Mouse (Mus musculus) left cerebral cortex, postnatal 10 days (tissue): ENCODE data around the gene Mfsd4a. TPM values are rescaled to one million over a fixed set of nuclear protein-coding genes. Genes with fewer than 3 reads are reported as not detected.

Source experiments
- DNase-seq, 2 experiments: peaks; one replicate each; pipeline ENCODE4 v3.0.0; 2021 to 2022; ENCODE audit warnings: low spot score in 2 of 2, mixed read lengths in 1 of 2; ENCODE audit errors: extremely low spot score in 1 of 2
- intact Hi-C: fragments of 180-260 bp; cut with DNase I; formaldehyde crosslinking; loops from one replicate; pipeline ENCODE4 v1.15.1; 2025
- total RNA-seq, 2 experiments: library from RNA; stranded (reverse); gene quantifications; 2 replicates each; pipeline ENCODE4 v1.2.3; 2021

Gene Mfsd4a
- total RNA-seq, 2 experiments from 2014 or later: 65.1 to 74.0 TPM

DNA sequence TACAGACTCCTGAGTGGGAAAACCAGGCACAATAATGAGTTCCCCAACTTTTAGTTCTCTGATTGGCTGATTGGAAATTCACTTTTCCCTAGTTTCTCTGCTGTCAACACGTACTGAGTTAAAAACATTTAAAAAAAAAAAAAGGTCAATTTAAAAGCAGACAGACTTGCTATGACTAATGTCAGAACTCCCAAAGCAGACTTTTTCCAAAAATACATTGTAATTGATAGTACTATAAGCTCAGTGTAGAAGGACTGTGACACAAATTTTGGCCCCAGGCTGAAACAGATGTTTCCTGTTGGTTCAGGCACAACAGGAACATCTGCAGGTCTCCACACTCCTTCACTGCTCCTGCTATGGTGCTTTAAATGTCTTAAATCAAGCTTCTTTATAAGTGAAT lies 64.0 kb downstream of the Mfsd4a start:
- intact Hi-C loops: no loop called here

DNA sequence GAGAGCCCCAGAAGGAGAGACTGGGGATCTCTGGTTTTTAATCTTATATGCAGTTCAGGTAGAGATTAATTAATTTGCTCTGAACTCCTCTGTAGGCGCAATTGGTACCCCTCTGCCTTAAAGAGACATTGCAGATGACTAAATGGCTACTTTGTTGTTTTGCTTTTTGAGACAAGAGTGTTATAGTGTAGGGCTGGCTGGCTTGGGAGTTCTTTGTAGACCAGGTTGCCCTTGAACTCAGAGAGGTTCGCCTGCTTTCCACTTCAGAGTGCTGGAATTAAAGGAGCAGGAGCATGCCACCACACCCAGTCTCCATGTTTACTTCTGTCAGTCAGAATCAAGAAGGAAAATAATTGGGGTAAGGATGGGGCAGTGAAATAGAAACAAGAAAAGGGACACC lies 64.8 kb downstream of the Mfsd4a start:
- DNase-seq: no peak
- intact Hi-C loops: no loop called here

More for the DNA sequence above, 64.0 kb downstream of the Mfsd4a start:
- DNase-seq: peak in 1 of 2 experiments; percentile 36

- DNase-seq: no peak
- intact Hi-C loops: no loop called here
These were observed 66.0 kb downstream of the Mfsd4a start for GRCm38 (mm10) chr1:132001880-132002330.

DNA sequence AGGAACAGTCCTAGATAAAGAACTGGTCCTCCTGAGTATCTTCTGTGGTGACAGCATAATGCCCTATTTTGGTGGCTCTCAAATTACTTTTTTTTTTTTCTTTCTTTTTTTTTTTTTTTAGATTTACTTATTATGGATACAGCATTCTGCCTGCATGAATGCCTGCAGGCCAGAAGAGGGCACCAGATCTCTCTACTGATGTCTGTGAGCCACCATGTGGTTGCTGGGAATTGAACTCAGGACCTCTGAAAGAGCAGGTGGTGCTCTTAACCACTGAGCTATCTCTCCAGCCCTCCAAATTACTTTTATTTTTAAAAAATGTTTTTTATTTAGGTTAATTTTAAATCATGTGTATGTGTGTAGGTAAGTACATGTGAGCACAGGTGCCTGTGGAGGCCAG lies 67.4 kb downstream of the Mfsd4a start:
- DNase-seq: no peak
- intact Hi-C loops: no loop called here

DNA sequence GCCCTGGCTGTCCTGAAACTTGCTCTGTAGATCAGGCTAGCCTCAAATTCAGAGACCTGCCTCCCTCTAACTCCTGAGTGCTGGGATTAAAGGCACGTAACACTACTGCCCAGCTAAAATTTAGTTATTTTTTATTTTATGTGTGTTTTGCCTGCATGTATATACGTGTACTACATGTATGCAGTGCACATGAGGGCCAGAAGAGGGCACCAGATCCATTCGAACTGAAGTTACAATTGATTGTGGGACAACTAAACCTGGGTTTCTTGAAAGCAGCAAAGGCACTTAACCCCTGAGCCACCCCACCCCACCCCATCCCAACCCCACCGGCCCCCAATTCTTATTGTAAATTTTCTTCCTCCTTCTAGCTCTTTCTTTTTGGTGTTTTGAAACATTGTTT lies 72.8 kb downstream of the Mfsd4a start:
- DNase-seq: peak; percentile 55 to 61
- intact Hi-C loops: loop anchor here (5.0 to 10.0 kb wide), 2 partner anchors 50 to 122 kb away; no protein-coding TSS in a partner anchor

GRCm38 (mm10) chr1:131993169-131994040 lies 74.5 kb downstream of the Mfsd4a start:
- intact Hi-C loops: loop anchor here (10.0 kb wide), 1 partner anchor 51 kb away; no protein-coding TSS in a partner anchor
- DNase-seq: no peak

DNA sequence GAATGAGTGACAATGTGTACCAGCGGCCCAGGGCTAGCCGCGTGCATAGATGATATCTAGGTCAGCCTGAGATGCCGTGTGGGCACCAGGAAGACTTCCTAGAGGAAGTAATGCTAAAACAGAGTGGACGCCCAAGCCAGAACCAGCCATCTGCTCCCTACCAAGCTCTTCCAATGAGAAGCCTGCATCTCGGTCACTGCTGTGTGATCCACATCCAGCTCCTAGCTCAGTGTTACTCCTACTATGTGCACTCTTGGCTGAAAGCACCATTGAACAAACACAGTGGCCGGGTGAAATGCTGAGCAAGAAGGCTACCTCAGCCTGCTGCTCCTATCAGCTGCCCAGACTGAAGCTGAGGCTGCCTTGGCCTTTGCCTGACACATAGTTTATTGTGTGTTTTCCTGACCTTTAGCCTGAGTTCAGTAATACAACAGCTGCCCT lies 75.3 kb downstream of the Mfsd4a start:
- intact Hi-C loops: loop anchor here (10.0 kb wide), 1 partner anchor 52 kb away; no protein-coding TSS in a partner anchor
- no peak for DNase-seq

DNA sequence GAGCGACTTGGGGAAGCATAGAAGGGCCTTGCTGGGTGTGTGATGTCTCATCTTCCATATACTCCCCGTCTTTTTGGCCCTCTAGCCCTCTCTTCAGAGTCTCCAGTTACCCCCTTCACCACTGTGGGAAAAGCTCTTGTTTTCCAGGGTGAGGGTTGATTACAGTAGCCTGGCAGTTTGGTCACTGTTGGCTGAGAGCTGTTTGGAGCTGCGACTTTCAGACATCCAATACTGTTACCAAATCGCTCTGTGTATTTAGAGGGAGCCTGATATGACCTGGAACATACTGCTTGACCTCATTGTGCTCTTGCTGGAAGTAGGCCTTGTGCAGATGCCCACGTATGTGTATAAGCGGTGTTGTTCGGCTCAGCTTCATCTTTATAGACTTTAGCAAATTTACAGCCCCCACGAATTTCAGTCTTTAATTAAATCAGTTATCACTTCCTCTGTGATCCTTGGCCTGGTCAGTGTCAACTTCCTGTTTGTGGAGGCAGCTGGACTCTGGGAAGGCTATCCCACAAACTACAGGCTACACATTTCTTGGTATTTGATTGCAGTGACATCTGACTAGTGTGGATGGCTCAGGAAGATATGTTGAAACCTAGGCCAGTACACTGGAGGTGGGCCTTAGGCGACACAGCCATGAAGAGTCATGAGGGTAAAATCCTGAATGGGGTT lies 77.6 kb downstream of the Mfsd4a start:
- no peak for DNase-seq
- intact Hi-C loops: loop anchor here (10.0 kb wide), 1 partner anchor 55 kb away; no protein-coding TSS in a partner anchor

- intact Hi-C loops: loop anchor here (5.0 kb wide), 1 partner anchor 118 kb away; no protein-coding TSS in a partner anchor
- DNase-seq: no peak
These were observed 78.4 kb downstream of the Mfsd4a start for GRCm38 (mm10) chr1:131989476-131989875.

GRCm38 (mm10) chr1:131987432-131987831 lies 80.4 kb downstream of the Mfsd4a start:
- no peak for DNase-seq
- intact Hi-C loops: loop anchor here (5.0 kb wide), 1 partner anchor 120 kb away; no protein-coding TSS in a partner anchor

- intact Hi-C loops: loop anchor here (5.0 kb wide), 1 partner anchor 133 kb away; no protein-coding TSS in a partner anchor
- DNase-seq: no peak
These were observed 84.1 kb downstream of the Mfsd4a start for GRCm38 (mm10) chr1:131983806-131984205.

- DNase-seq: peak; percentile 62 to 75
- intact Hi-C loops: loop anchor here (5.0 kb wide), 1 partner anchor 134 kb away; no protein-coding TSS in a partner anchor
These were observed 85.0 kb downstream of the Mfsd4a start for GRCm38 (mm10) chr1:131982907-131983306.

DNA sequence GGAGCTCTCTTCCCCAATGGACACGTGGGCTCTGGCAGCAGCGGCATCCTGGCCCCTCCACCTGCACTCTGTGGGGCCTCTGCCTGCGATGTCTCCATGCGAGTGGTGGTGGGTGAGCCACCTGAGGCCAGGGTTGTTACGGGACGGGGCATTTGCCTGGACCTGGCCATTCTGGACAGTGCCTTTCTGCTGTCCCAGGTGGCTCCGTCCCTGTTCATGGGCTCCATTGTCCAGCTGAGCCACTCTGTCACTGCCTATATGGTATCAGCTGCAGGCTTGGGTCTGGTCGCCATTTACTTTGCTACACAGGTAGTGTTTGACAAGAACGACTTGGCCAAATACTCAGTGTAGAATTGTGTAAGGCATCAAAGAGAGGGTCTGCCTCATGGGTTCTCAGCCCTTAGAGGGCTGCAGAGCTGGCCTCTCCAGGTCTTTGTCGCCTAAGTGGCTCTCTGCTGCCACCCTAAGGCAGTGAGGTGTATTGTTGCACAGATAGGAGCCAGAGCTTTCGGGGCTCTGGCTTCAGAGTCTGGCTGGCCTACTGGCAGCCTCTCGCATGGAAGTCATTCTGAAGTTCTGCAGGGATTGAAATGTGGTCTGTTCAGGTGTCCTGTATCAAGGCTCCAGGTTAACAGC lies 86.4 kb downstream of the Mfsd4a start:
- intact Hi-C loops: loop anchor here (5.0 kb wide), 1 partner anchor 136 kb away; no protein-coding TSS in a partner anchor
- peak; percentile 36 to 72 for DNase-seq

DNA sequence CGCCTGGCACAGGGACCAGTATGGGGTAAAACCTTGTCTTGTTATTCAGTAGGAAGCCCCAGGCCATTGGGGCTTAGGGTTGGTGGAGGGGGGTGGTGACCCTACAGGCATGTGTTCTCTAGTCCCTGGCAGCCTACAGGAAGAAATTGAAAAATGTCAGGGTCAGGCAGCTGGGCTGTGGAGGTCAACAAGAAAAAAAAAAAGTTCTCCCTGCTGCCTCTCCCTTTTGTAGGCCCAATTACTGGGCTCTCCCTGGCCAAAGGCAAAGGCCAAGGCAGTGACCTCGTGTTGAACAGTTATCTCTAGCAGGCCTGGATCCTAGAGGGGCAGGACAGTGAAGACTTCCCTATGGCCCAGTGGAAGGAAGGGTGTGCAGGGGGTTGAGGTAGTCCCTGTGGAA lies 87.4 kb downstream of the Mfsd4a start:
- intact Hi-C loops: loop anchor here (5.0 kb wide), 1 partner anchor 137 kb away; no protein-coding TSS in a partner anchor
- no peak for DNase-seq

- DNase-seq: no peak
- intact Hi-C loops: no loop called here
These were observed 91.0 kb downstream of the Mfsd4a start for GRCm38 (mm10) chr1:131976886-131977285.

GRCm38 (mm10) chr1:131973991-131974390 lies 93.9 kb downstream of the Mfsd4a start:
- intact Hi-C loops: no loop called here
- DNase-seq: no peak
